Mouse (Mus musculus) forebrain, embryonic 10.5 days (tissue): ENCODE measurements around the gene Amigo3. TPM values are rescaled to one million over a fixed set of nuclear protein-coding genes. Genes with fewer than 3 reads are reported as not detected.

Experiments
- DNase-seq: peaks from one replicate; pipeline ENCODE4 v3.0.0-alpha.2; 2017; ENCODE audit warnings: low spot score; ENCODE audit errors: extremely low spot score
- H3K27ac ChIP-seq: fragments of 300-500 bp; sonication (generic); 2 replicates; pipeline ENCODE4 v1.5.1; 2016; ENCODE audit warnings: mild to moderate bottlenecking
- H3K27me3 ChIP-seq: fragments of 300-500 bp; sonication (generic); 2 replicates; pipeline ENCODE4 v1.6.1; 2016; ENCODE audit warnings: mild to moderate bottlenecking; ENCODE audit not compliant: poor library complexity, severe bottlenecking
- H3K36me3 ChIP-seq: fragments of 300-500 bp; sonication (generic); replicated peaks from 2 replicates; pipeline ENCODE4 v1.6.1; 2016; ENCODE audit warnings: mild to moderate bottlenecking, moderate library complexity
- H3K4me1 ChIP-seq: fragments of 300-500 bp; sonication (generic); 2 replicates; pipeline ENCODE4 v1.6.1; 2016
- H3K4me3 ChIP-seq: fragments of 300-500 bp; sonication (generic); 2 replicates; pipeline ENCODE4 v1.5.1; 2016; ENCODE audit warnings: mild to moderate bottlenecking, moderate library complexity
- H3K9me3 ChIP-seq: fragments of 300-500 bp; sonication (generic); 2 replicates; pipeline ENCODE4 v1.6.1; 2016; ENCODE audit warnings: mild to moderate bottlenecking, moderate library complexity
- WGBS: fragments of 180-500 bp; shearing (Covaris S2); methylation state at CpG from one replicate; pipeline ENCODE4 v1.1.7; 2016; 5-methylcytosine and 5-hydroxymethylcytosine counted together
- polyA plus RNA-seq: library from polyadenylated mRNA; unstranded; fragments of >200 nt; fragmentation: Nextera tagmentation; extraction: Ambion mirVana; gene quantifications from 2 replicates; pipeline ENCODE4 v1.2.1, GENCODE M21; 2016

Amigo3 gene
- polyA plus RNA-seq, 1 experiment from 2014 or later: 3.4 TPM

DNA sequence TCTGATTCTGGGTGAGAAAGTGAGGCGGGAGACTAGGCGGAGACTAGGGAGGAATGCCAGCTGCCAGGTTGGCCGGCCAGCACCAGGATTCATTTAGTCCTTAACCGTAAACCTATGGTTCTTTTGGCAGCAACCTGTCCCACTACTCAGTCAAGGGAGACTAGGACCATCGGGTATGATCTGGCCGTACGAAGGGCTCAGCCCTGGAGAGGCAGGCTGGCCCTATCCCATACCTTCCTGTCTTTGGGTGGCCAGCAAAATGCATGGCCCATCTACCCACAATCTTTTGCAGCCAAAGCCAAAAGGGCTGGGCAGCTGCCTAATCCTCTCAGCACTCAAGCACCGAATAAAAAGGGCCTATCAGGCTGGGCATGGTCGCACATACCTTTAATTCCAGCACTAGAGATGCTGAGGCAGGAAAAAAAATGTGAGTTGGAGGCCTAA, 19.5 kb downstream of the Amigo3 start:
- no peak for DNase-seq
- Histone ChIP-seq H3K36me3 (peaks cover 41% of the 10 kb centered on the region), H3K9me3 (no peaks in the 10 kb centered on the region), H3K27ac (0 out of 2 replicates have a peak overlapping the region, but pooled peaks have one; percentile 51), H3K4me1 (peaks cover 25% of the 10 kb centered on the region), H3K4me3 (no peak overlapping the region), H3K27me3 (no peaks in the 10 kb centered on the region)
- 60% methylated on average over 9 of the region's 9 CpGs for WGBS

DNA sequence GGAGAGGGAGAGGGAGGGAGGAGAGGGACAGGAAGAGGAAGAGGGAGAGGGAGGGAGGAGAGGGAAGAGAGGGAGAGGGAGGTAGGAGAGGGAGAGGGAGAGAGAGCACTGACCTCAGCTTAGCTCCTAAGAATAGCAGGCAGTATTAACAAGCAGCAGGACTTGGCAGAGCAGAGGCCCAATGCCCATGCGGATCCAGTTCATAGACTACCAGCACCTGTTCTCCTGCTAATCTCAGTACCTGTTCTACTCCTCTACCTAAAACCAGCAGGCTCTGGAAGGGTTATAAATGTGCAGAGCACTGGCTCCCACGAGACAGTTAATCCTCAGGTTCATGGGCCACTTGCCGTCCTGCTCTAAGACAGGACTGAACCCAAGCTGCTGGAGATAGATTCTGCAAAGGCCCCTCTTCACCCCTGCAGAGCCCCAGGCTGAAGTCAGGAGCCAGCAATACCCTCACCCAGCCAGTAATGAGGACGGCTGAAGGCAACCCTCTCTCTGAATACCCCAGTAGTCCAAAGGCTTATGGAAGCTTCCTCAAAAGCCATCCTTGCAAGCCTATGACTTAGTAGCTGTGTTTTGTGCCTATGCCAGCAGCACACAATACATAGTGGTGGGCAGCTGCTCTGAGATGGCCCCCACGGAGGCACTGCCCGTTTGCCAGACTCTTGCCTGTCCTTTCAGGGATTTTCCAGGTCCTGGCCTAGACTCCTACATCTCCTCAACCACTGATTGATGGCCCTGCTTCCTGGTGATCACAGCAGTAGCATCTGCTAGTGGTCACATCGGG, 20.4 kb downstream of the Amigo3 start:
- WGBS: 72% methylated on average over 7 of the region's 7 CpGs

GRCm38 (mm10) chr9:108080168-108080567, 27.2 kb downstream of the Amigo3 start, which contains the start of gene Mst1:
Gene Mst1 (plus strand): TSS chr9:108080436.
- Histone ChIP-seq H3K36me3 (peaks cover 20% of the 10 kb centered on the region), H3K4me1 (peaks cover 53% of the 10 kb centered on the region), H3K9me3 (no peaks in the 10 kb centered on the region), H3K27ac (peak within 1 kb of the TSS; percentile 88), H3K4me3 (peak within 1 kb of the TSS; percentile 67), H3K27me3 (peaks cover 47% of the 10 kb centered on the region)
- 76% methylated on average over 5 of the region's 5 CpGs for WGBS
- no peak for DNase-seq

More for the DNA sequence above, 20.4 kb downstream of the Amigo3 start:
- Histone ChIP-seq H3K27me3 (no peaks in the 10 kb centered on the region), H3K27ac (peak overlapping the region; percentile 51), H3K9me3 (no peaks in the 10 kb centered on the region), H3K4me1 (peaks cover 31% of the 10 kb centered on the region), H3K4me3 (no peak overlapping the region), H3K36me3 (peaks cover 41% of the 10 kb centered on the region)
- no peak for DNase-seq

GRCm38 (mm10) chr9:108082549-108082948, 29.6 kb downstream of the Amigo3 start:
- H3K4me1 ChIP-seq: peaks cover 47% of the 10 kb centered on the region
- peaks cover 47% of the 10 kb centered on the region for H3K27me3 ChIP-seq
- H3K9me3 ChIP-seq: no peaks in the 10 kb centered on the region
- H3K36me3 ChIP-seq: peaks cover 38% of the 10 kb centered on the region
- peak overlapping the region; percentile 32 for H3K4me3 ChIP-seq
- 8% methylated on average over 19 of the region's 19 CpGs for WGBS
- H3K27ac ChIP-seq: peak overlapping the region; percentile 25; the same call in 1 of the 2 replicates
- DNase-seq: no peak

GRCm38 (mm10) chr9:108082988-108083431, 30.1 kb downstream of the Amigo3 start, which contains the start of gene Rnf123:
Gene Rnf123 (minus strand): TSS chr9:108083346.
- peak within 1 kb of the TSS; percentile 25; the same call in 1 of the 2 replicates for H3K27ac ChIP-seq
- DNase-seq: no peak
- no peaks in the 10 kb centered on the region for H3K9me3 ChIP-seq
- peaks cover 42% of the 10 kb centered on the region for H3K4me1 ChIP-seq
- peak within 1 kb of the TSS; percentile 32 for H3K4me3 ChIP-seq
- peaks cover 47% of the 10 kb centered on the region for H3K27me3 ChIP-seq
- H3K36me3 ChIP-seq: peaks cover 43% of the 10 kb centered on the region
- 32% methylated on average over 12 of the region's 12 CpGs for WGBS

DNA sequence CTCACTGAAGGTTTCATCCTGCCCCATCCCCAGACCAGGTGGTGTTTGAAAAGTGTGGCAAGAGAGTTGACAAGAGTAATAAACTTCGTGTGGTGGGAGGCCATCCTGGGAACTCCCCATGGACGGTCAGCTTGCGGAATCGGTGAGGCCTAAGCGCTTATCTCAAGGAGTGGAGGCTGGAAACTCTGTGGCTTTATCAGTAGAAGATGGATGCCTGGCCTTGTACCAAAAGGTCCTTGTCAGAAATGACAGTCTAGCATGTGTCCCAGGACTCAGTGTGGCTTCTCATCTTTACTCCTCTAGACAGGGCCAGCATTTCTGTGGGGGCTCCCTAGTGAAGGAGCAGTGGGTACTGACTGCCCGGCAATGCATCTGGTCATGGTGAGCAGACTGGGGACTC, 30.6 kb downstream of the Amigo3 start:
- H3K27me3 ChIP-seq: peaks cover 47% of the 10 kb centered on the region
- 85% methylated on average over 6 of the region's 6 CpGs for WGBS

GRCm38 (mm10) chr9:108085261-108085660, 32.3 kb downstream of the Amigo3 start:
- no peak overlapping the region for H3K27ac ChIP-seq
- no peak for DNase-seq
- H3K4me3 ChIP-seq: no peak overlapping the region
- 92% methylated on average over 4 of the region's 4 CpGs for WGBS
- H3K9me3 ChIP-seq: no peaks in the 10 kb centered on the region
- peaks cover 24% of the 10 kb centered on the region for H3K4me1 ChIP-seq
- H3K27me3 ChIP-seq: peaks cover 44% of the 10 kb centered on the region
- peaks cover 65% of the 10 kb centered on the region for H3K36me3 ChIP-seq

More for the DNA sequence above, 30.6 kb downstream of the Amigo3 start:
- Histone ChIP-seq H3K9me3 (no peaks in the 10 kb centered on the region), H3K27ac (no peak overlapping the region), H3K4me1 (peaks cover 37% of the 10 kb centered on the region), H3K36me3 (peaks cover 48% of the 10 kb centered on the region), H3K4me3 (no peak overlapping the region)
- no peak for DNase-seq

- no peak for DNase-seq
- H3K4me3 ChIP-seq: no peak overlapping the region
- H3K9me3 ChIP-seq: no peaks in the 10 kb centered on the region
- no peak overlapping the region for H3K27ac ChIP-seq
- H3K36me3 ChIP-seq: peaks cover 74% of the 10 kb centered on the region
- no peaks in the 10 kb centered on the region for H3K27me3 ChIP-seq
- peaks cover 29% of the 10 kb centered on the region for H3K4me1 ChIP-seq
- whole genome bisulfite sequencing: 95% methylated on average over 7 of the region's 7 CpGs
Measured at GRCm38 (mm10) chr9:108090611-108091120, 37.7 kb downstream of the Amigo3 start.

- no peak for DNase-seq
- H3K4me1 ChIP-seq: peaks cover 38% of the 10 kb centered on the region
- 80% methylated on average over 10 of the region's 10 CpGs for WGBS
- peaks cover 44% of the 10 kb centered on the region for H3K36me3 ChIP-seq
- H3K9me3 ChIP-seq: no peaks in the 10 kb centered on the region
- H3K27ac ChIP-seq: peak overlapping the region; percentile 88
- peak overlapping the region; percentile 79 for H3K4me3 ChIP-seq
- H3K27me3 ChIP-seq: no peaks in the 10 kb centered on the region
Measured at GRCm38 (mm10) chr9:108093586-108093985, 40.6 kb downstream of the Amigo3 start.

DNA sequence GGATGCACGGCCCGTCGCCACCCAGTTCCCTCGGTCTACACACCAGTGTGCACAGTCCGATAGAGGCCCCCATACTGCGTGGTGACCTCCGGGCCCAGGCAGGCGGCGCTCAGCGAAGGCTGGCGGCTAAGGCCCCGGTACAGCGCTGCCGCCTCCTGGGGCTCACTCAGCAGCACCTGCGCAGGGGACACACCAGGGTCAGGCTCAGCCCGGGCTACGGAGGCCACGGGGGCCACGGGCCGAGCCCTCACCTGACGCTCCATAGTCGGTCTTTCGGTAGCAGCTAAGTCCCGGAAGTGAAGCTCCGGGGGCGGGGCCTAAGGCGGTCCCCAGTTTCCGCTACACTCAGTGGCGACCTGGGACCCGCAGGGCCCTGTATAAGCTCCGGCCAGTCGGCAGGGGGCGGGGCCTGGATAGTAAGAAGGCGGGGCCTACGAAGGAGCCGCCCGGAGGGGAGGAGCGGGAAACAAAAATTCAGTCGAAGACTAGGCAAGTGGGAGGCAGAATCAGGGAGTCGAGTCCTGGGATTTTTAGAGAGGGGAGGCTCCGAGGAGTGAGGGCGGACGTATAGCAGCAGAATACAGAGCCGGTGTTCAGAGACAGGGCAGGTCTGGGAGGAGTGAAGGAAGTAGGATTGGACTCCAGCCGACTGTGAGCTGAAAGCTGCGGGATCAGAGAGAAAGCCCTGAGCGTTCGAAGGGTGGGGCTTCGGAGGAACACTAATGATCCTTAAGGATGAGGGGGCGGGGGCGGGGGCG, 41.4 kb downstream of the Amigo3 start, which contains the start of gene Apeh:
TSS of gene Apeh (minus strand) at position 423 of the 758 bp plus-strand sequence.
- peak within 1 kb of the TSS; percentile 79 for H3K4me3 ChIP-seq
- H3K27ac ChIP-seq: peak within 1 kb of the TSS; percentile 88
- H3K27me3 ChIP-seq: no peaks in the 10 kb centered on the region
- under 1% methylated on average over 52 of the region's 52 CpGs for WGBS
- DNase-seq: peak; percentile 97
- no peaks in the 10 kb centered on the region for H3K9me3 ChIP-seq
- peaks cover 46% of the 10 kb centered on the region for H3K4me1 ChIP-seq
- peaks cover 37% of the 10 kb centered on the region for H3K36me3 ChIP-seq

DNA sequence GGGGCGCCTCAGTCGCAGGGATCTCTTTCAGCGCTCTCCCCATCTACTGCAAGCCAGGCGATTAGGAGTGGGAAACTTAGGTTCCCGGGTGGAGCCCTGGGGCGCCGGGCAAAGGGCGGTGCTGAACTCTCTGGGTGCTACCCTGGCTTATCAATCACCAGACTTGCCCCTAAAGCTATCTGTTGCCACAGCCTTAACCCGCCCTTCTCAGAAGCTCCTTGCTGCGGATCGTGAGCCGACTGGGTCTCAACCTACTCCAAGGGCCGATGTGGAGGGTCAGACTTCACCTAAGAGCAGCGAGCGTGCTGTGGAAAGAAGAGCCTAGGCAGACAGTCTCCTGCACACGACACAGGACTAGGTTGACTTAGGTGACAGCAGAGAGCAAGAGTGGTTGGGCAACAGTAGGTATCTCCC, 42.0 kb downstream of the Amigo3 start:
- H3K36me3 ChIP-seq: peaks cover 30% of the 10 kb centered on the region
- peak; percentile 65 for DNase-seq
- peaks cover 47% of the 10 kb centered on the region for H3K4me1 ChIP-seq
- no peaks in the 10 kb centered on the region for H3K9me3 ChIP-seq
- no peaks in the 10 kb centered on the region for H3K27me3 ChIP-seq
- H3K27ac ChIP-seq: peak overlapping the region; percentile 88
- H3K4me3 ChIP-seq: peak overlapping the region; percentile 79
- under 1% methylated on average over 16 of the region's 16 CpGs for WGBS

GRCm38 (mm10) chr9:108095518-108095917, 42.6 kb downstream of the Amigo3 start:
- peak overlapping the region; percentile 88; the same call in 1 of the 2 replicates for H3K27ac ChIP-seq
- peak; percentile 68 for DNase-seq
- WGBS: 15% methylated on average over 3 of the region's 3 CpGs

More at GRCm38 (mm10) chr9:108095518-108095917, 42.6 kb downstream of the Amigo3 start:
- peaks cover 25% of the 10 kb centered on the region for H3K36me3 ChIP-seq
- H3K27me3 ChIP-seq: no peaks in the 10 kb centered on the region
- peaks cover 47% of the 10 kb centered on the region for H3K4me1 ChIP-seq
- no peaks in the 10 kb centered on the region for H3K9me3 ChIP-seq
- H3K4me3 ChIP-seq: peak overlapping the region; percentile 79
